Mouse (Mus musculus) large intestine, adult 2 months (tissue): ENCODE results near the gene 3110040M04Rik. TPM values are rescaled to one million over a fixed set of nuclear protein-coding genes. Genes with fewer than 3 reads are reported as not detected.
"Not testable (repeated sequence)": the region's sequence is repeated elsewhere in the genome, so short reads cannot be mapped to it uniquely, and the experiment has no call there.

ENCODE experiments used
- DNase-seq: peaks from one replicate; pipeline ENCODE4 v3.0.0-alpha.2; 2012; ENCODE audit warnings: low read depth, low spot score
- WGBS: fragments of 180-500 bp; shearing (Covaris S2); methylation state at CpG from one replicate; pipeline ENCODE4 v1.1.7; 2018; 5-methylcytosine and 5-hydroxymethylcytosine counted together
- polyA plus RNA-seq: library from polyadenylated mRNA; depleted of rRNA; stranded (reverse); fragments of >200 nt; gene quantifications from 2 replicates; pipeline ENCODE4 v1.2.3, GENCODE M21; 2012

Gene 3110040M04Rik
- polyA plus RNA-seq, 1 experiment: 0.15 TPM

- DNase-seq: not testable (repeated sequence)
- 86% methylated on average over 4 of the region's 4 CpGs for WGBS
These were observed 17.0 kb upstream of the 3110040M04Rik start for GRCm38 (mm10) chr1:151186879-151187424.

GRCm38 (mm10) chr1:151188469-151188868, 15.5 kb upstream of the 3110040M04Rik start:
- WGBS: 84% methylated on average over 4 of the region's 4 CpGs
- no peak for DNase-seq

- WGBS: 93% methylated on average over 2 of the region's 7 CpGs
- not testable (repeated sequence) for DNase-seq
These were observed 11.8 kb upstream of the 3110040M04Rik start, which contains the start of gene Gm8947 for GRCm38 (mm10) chr1:151192075-151192474. Gm8947 (plus strand) TSS chr1:151192376.

GRCm38 (mm10) chr1:151192739-151193138, 11.2 kb upstream of the 3110040M04Rik start:
- not testable (repeated sequence) for DNase-seq
- 93% methylated on average over 15 of the region's 15 CpGs for WGBS

GRCm38 (mm10) chr1:151195986-151196385, 7.9 kb upstream of the 3110040M04Rik start:
- not testable (repeated sequence) for DNase-seq
- 85% methylated on average over 4 of the region's 4 CpGs for WGBS

- 92% methylated on average over 3 of the region's 3 CpGs for WGBS
- not testable (repeated sequence) for DNase-seq
These were observed 7.2 kb upstream of the 3110040M04Rik start for GRCm38 (mm10) chr1:151196690-151197089.

- DNase-seq: not testable (repeated sequence)
- 43% methylated on average over 3 of the region's 4 CpGs for WGBS
These were observed 5.8 kb upstream of the 3110040M04Rik start, which contains the start of gene Gm47995 for GRCm38 (mm10) chr1:151198120-151198519. Gm47995 (plus strand) TSS chr1:151198448.

- not testable (repeated sequence) for DNase-seq
These were observed 3.3 kb upstream of the 3110040M04Rik start for GRCm38 (mm10) chr1:151200620-151201019.

- WGBS: 64% methylated on average over 4 of the region's 5 CpGs
- not testable (repeated sequence) for DNase-seq
These were observed 1.1 kb upstream of the 3110040M04Rik start for GRCm38 (mm10) chr1:151202771-151203170.

GRCm38 (mm10) chr1:151208493-151208892, 4.6 kb downstream of the 3110040M04Rik start:
- WGBS: 81% methylated on average over 4 of the region's 5 CpGs
- DNase-seq: not testable (repeated sequence)

GRCm38 (mm10) chr1:151208944-151209343, 5.0 kb downstream of the 3110040M04Rik start:
- not testable (repeated sequence) for DNase-seq

- not testable (repeated sequence) for DNase-seq
- 84% methylated on average over 5 of the region's 8 CpGs for WGBS
These were observed 6.0 kb downstream of the 3110040M04Rik start, which contains the start of gene Gm47996 for GRCm38 (mm10) chr1:151209824-151210355. Gm47996 (plus strand) TSS chr1:151210131.

GRCm38 (mm10) chr1:151211666-151212065, 7.7 kb downstream of the 3110040M04Rik start:
- 93% methylated on average over 5 of the region's 5 CpGs for WGBS

GRCm38 (mm10) chr1:151214862-151215261, 10.9 kb downstream of the 3110040M04Rik start:
- DNase-seq: no peak
- 42% methylated on average over 2 of the region's 2 CpGs for WGBS

More at GRCm38 (mm10) chr1:151211666-151212065, 7.7 kb downstream of the 3110040M04Rik start:
- not testable (repeated sequence) for DNase-seq

GRCm38 (mm10) chr1:151215985-151216384, 12.1 kb downstream of the 3110040M04Rik start:
- 24% methylated on average over 1 of the region's 1 CpGs for WGBS
- DNase-seq: no peak

- DNase-seq: no peak
- WGBS: 53% methylated on average over 3 of the region's 3 CpGs
These were observed 12.5 kb downstream of the 3110040M04Rik start for GRCm38 (mm10) chr1:151216417-151216816.

- no peak for DNase-seq
- 93% methylated on average over 5 of the region's 5 CpGs for WGBS
These were observed 15.1 kb downstream of the 3110040M04Rik start for GRCm38 (mm10) chr1:151219045-151219444.

- DNase-seq: no peak
- WGBS: 94% methylated on average over 7 of the region's 7 CpGs
These were observed 16.2 kb downstream of the 3110040M04Rik start for GRCm38 (mm10) chr1:151220098-151220497.

- no peak for DNase-seq
- 90% methylated on average over 10 of the region's 10 CpGs for WGBS
These were observed 18.8 kb downstream of the 3110040M04Rik start for GRCm38 (mm10) chr1:151222561-151223267.

GRCm38 (mm10) chr1:151223377-151223776, 19.5 kb downstream of the 3110040M04Rik start:
- 82% methylated on average over 1 of the region's 1 CpGs for WGBS

GRCm38 (mm10) chr1:151224536-151224935, 20.6 kb downstream of the 3110040M04Rik start:
- no peak for DNase-seq
- 90% methylated on average over 1 of the region's 1 CpGs for WGBS

More at GRCm38 (mm10) chr1:151223377-151223776, 19.5 kb downstream of the 3110040M04Rik start:
- no peak for DNase-seq
